Mouse (Mus musculus) ES-E14 (cell line): ENCODE data around the gene Sim1.

Experiments used
- CHD2 ChIP-seq: IDR thresholded peaks from 2 replicates; pipeline ENCODE4 v1.6.1; 2014; ENCODE audit warnings: mild to moderate bottlenecking, low read depth, low read length, inconsistent platforms
- HCFC1 ChIP-seq: IDR thresholded peaks from 2 replicates; pipeline ENCODE4 v1.6.1; 2012; ENCODE audit warnings: low read length, inconsistent platforms, borderline replicate concordance; ENCODE audit not compliant: insufficient read depth
- MAFK ChIP-seq: IDR thresholded peaks from 2 replicates; pipeline ENCODE4 v1.6.1; 2014; ENCODE audit warnings: mild to moderate bottlenecking, low read depth, low read length, inconsistent platforms; ENCODE audit not compliant: insufficient read depth
- ZC3H11A ChIP-seq: IDR thresholded peaks from 2 replicates; pipeline ENCODE4 v1.6.1; 2012; ENCODE audit warnings: low read depth, mild to moderate bottlenecking, inconsistent platforms, low read length, borderline replicate concordance

GRCm38 (mm10) chr10:50903846-50904763, 9.6 kb downstream of the Sim1 start:
- TF ChIP-seq MAFK, result no peak
- TF ChIP-seq HCFC1, result no peak
- TF ChIP-seq ZC3H11A, result no peak
- TF ChIP-seq CHD2, result no peak
